Mouse (Mus musculus): Measurements from ENCODE around the gene Nme4. TPM values are rescaled to one million over a fixed set of nuclear protein-coding genes. Genes with fewer than 3 reads are reported as not detected.

Gene Nme4
- polyA plus RNA-seq, 1 experiment from 2014 or later: 30.9 TPM

DNA sequence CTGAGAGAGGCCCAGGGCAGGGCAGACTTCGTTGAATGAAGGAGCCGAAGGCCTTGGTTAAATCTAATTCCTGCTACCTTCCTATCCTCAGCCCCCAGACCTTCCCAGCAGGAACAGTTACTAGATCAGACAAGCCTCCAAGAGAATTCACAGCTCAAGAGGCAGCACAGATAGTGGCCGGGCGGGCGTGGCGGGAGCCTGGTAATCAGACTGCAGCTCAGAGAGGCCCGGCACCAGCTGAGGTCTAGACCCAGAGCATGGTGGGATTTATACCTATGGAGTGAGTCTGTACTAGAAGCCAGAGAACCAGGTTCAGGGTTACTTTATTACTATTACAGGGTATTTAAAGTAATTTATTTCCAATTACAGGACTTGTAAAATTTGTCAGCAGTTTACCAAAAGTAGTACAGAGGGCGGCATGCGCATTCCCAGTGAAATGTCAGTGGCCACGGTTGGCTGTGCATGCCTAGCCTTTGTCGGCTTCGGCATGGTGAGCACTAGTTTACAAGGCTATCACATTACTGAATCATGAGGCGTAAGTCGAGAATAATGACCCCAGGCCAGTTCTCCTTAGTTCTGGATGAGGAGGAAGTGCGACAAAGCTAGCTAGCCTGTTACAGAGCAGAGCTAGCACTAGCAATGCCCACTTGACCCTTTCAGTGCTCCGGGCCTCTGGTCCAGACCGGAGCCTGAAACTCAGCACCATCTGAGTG is 41.1 kb downstream of the Nme4 start:
- DNase-seq (ENCODE audit: low spot score): no peak
- Histone ChIP-seq H3K4me1 (replicated peaks; ENCODE audit: control insufficient read depth, insufficient read depth) (no peaks in the 10 kb centered on the region), H3K27ac (replicated peaks) (no peak overlapping the region), H3K27me3 (ENCODE audit: control insufficient read depth, insufficient read depth, low read length) (no peaks in the 10 kb centered on the region), H3K4me3 (ENCODE audit: low read depth, low read length) (no peak overlapping the region), H3K9me3 (ENCODE audit: control insufficient read depth, low read length) (no peaks in the 10 kb centered on the region), H3K9ac (ENCODE audit: low read length) (no peak overlapping the region), H3K36me3 (ENCODE audit: control insufficient read depth, insufficient read depth, low read length) (no peaks in the 10 kb centered on the region), H3K4me2 (replicated peaks; ENCODE audit: low read depth) (no peak overlapping the region)
- ATAC-seq (ENCODE audit: low FRiP score, low TSS enrichment): no peak
- WGBS: 66% methylated on average over 17 of the region's 17 CpGs
- TF ChIP-seq EP300 (optimal IDR thresholded peaks at IDR 0.05) (no peak), CTCF (IDR thresholded peaks at IDR 0.05; ENCODE audit: low read depth) (no peak)

GRCm38 (mm10) chr17:26052706-26053105 is 42.7 kb downstream of the Nme4 start:
- no peaks in the 10 kb centered on the region for H3K27me3 ChIP-seq (ENCODE audit: control insufficient read depth, insufficient read depth, low read length)
- H3K27ac ChIP-seq (replicated peaks): no peak overlapping the region
- no peak overlapping the region for H3K4me3 ChIP-seq (ENCODE audit: low read depth, low read length)
- H3K9me3 ChIP-seq (ENCODE audit: control insufficient read depth, low read length): no peaks in the 10 kb centered on the region
- DNase-seq (ENCODE audit: low spot score): no peak
- TF ChIP-seq EP300 (optimal IDR thresholded peaks at IDR 0.05): no peak
- TF ChIP-seq CTCF (IDR thresholded peaks at IDR 0.05; ENCODE audit: low read depth): no peak
- no peaks in the 10 kb centered on the region for H3K36me3 ChIP-seq (ENCODE audit: control insufficient read depth, insufficient read depth, low read length)
- no peak overlapping the region for H3K4me2 ChIP-seq (replicated peaks; ENCODE audit: low read depth)
- no peak overlapping the region for H3K9ac ChIP-seq (ENCODE audit: low read length)
- 68% methylated on average over 4 of the region's 4 CpGs for WGBS
- no peak for ATAC-seq (ENCODE audit: low FRiP score, low TSS enrichment)
- H3K4me1 ChIP-seq (replicated peaks; ENCODE audit: control insufficient read depth, insufficient read depth): no peaks in the 10 kb centered on the region

DNA sequence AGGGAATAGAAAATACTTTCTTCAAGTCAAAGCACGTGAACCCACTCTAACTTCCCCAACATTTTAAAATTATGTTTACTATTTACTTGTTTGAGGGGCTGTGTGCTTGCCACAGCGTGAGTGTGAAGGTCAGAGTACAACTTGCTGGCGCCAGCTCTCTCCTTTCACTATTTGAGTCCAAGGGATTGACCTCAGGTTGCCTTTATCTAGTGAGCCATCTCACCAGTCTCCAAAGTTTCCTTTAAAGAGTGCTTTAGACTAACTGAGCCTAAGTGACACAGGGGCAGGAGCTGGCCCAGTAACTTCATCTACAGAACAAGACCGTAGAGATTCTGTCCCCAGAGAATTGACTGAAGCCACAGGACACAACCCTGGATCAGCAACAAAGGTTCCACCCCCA is 43.3 kb downstream of the Nme4 start:
- Histone ChIP-seq H3K36me3 (ENCODE audit: control insufficient read depth, insufficient read depth, low read length) (no peaks in the 10 kb centered on the region), H3K9ac (ENCODE audit: low read length) (no peak overlapping the region), H3K27ac (replicated peaks) (no peak overlapping the region), H3K4me3 (ENCODE audit: low read depth, low read length) (no peak overlapping the region), H3K27me3 (ENCODE audit: control insufficient read depth, insufficient read depth, low read length) (no peaks in the 10 kb centered on the region), H3K4me2 (replicated peaks; ENCODE audit: low read depth) (no peak overlapping the region), H3K9me3 (ENCODE audit: control insufficient read depth, low read length) (no peaks in the 10 kb centered on the region), H3K4me1 (replicated peaks; ENCODE audit: control insufficient read depth, insufficient read depth) (no peaks in the 10 kb centered on the region)
- 84% methylated on average over 4 of the region's 4 CpGs for WGBS
- ATAC-seq (ENCODE audit: low FRiP score, low TSS enrichment): no peak
- no peak for TF ChIP-seq CTCF (IDR thresholded peaks at IDR 0.05; ENCODE audit: low read depth)
- TF ChIP-seq EP300 (optimal IDR thresholded peaks at IDR 0.05): no peak
- DNase-seq (ENCODE audit: low spot score): no peak

DNA sequence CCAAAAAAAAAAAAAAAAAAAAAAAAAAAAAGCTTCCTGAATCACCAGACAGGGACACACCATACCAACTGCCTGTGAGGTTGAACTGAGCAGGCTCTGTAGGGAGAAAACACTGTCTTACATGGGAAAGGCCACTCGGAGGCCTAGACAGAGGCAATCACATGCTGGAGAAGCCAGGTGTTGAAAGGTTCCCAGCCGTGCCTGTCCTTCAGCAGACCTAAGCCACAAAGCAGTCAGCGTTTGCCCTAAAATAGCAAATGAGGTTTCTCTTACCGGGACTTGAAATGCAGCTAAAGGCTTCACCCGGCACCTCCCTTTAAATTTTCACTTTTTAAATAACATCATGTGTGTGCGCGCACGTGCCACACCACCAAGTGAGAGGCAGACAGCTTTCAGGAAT is 47.3 kb downstream of the Nme4 start:
- no peaks in the 10 kb centered on the region for H3K36me3 ChIP-seq (ENCODE audit: control insufficient read depth, insufficient read depth, low read length)
- 87% methylated on average over 8 of the region's 8 CpGs for WGBS
- no peak for DNase-seq (ENCODE audit: low spot score)

DNA sequence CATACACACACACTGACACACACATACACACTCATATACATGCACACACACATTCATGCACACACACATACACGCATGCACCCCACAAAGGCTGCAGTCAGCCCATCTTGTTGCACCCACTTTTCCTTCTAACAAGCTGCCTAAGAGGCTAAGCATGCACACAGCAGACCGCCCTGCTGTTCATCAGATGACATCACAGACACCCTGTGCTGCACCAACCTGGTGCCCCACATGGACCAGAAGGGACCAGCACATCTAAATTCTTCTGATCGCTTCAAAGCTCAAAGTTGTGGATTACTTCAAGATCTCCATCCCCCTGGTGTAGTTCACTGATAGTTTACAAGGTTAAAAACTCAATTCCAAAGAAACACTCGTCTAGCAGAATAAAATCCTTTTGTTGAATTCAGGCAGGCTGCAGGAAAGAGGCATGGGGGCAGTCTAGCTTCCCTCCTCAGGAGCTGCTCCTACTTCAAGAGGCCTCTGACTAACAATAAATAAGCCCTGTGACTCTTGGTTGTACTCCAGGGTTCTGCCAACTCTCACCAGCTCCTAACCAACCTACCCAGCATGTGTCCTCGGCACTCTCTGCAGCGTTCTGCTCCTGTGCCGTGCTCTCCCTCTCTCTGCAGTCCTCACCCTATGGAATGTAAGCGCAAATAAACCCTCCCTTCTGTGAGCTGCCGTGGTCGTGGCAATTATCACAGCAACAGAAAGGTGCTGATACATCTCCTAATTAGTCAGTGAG is 49.0 kb downstream of the Nme4 start:
- H3K4me3 ChIP-seq (ENCODE audit: low read depth, low read length): no peak overlapping the region
- no peaks in the 10 kb centered on the region for H3K9me3 ChIP-seq (ENCODE audit: control insufficient read depth, low read length)
- no peaks in the 10 kb centered on the region for H3K4me1 ChIP-seq (replicated peaks; ENCODE audit: control insufficient read depth, insufficient read depth)
- H3K4me2 ChIP-seq (replicated peaks; ENCODE audit: low read depth): no peak overlapping the region
- no peak for DNase-seq (ENCODE audit: low spot score)
- no peaks in the 10 kb centered on the region for H3K27me3 ChIP-seq (ENCODE audit: control insufficient read depth, insufficient read depth, low read length)
- no peak for TF ChIP-seq EP300 (optimal IDR thresholded peaks at IDR 0.05)
- no peak overlapping the region for H3K27ac ChIP-seq (replicated peaks)
- no peaks in the 10 kb centered on the region for H3K36me3 ChIP-seq (ENCODE audit: control insufficient read depth, insufficient read depth, low read length)
- ATAC-seq (ENCODE audit: low FRiP score, low TSS enrichment): no peak
- H3K9ac ChIP-seq (ENCODE audit: low read length): no peak overlapping the region
- WGBS: 48% methylated on average over 10 of the region's 10 CpGs

More for the DNA sequence above, 47.3 kb downstream of the Nme4 start:
- H3K4me3 ChIP-seq (ENCODE audit: low read depth, low read length): no peak overlapping the region
- H3K27me3 ChIP-seq (ENCODE audit: control insufficient read depth, insufficient read depth, low read length): no peaks in the 10 kb centered on the region
- no peaks in the 10 kb centered on the region for H3K4me1 ChIP-seq (replicated peaks; ENCODE audit: control insufficient read depth, insufficient read depth)
- no peak overlapping the region for H3K27ac ChIP-seq (replicated peaks)
- no peak overlapping the region for H3K9ac ChIP-seq (ENCODE audit: low read length)
- no peak for TF ChIP-seq EP300 (optimal IDR thresholded peaks at IDR 0.05)
- TF ChIP-seq CTCF (IDR thresholded peaks at IDR 0.05; ENCODE audit: low read depth): no peak
- H3K4me2 ChIP-seq (replicated peaks; ENCODE audit: low read depth): no peak overlapping the region
- no peaks in the 10 kb centered on the region for H3K9me3 ChIP-seq (ENCODE audit: control insufficient read depth, low read length)
- ATAC-seq (ENCODE audit: low FRiP score, low TSS enrichment): no peak

DNA sequence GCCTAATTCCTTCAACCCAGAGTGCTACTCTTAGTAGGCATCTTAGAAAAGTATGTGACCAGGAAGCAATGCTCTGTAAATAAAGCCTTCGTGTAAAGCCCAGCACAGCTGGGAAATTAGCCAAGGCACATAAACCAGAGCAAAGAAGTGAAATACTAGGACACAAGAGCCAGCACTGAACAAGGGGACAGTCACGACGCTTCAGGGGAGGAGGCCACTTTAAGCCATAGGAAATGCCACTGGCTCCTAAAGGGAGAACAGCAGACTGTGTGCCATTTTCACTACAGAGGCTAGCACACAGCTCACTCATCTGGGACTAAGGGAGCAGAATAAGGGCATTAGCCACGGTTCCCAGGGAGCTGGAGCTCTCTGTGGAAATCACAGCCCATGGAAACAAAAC is 50.1 kb downstream of the Nme4 start:
- 42% methylated on average over 4 of the region's 4 CpGs for WGBS
- H3K27ac ChIP-seq (replicated peaks): no peak overlapping the region
- no peaks in the 10 kb centered on the region for H3K9me3 ChIP-seq (ENCODE audit: control insufficient read depth, low read length)
- no peaks in the 10 kb centered on the region for H3K36me3 ChIP-seq (ENCODE audit: control insufficient read depth, insufficient read depth, low read length)
- no peak overlapping the region for H3K9ac ChIP-seq (ENCODE audit: low read length)
- H3K4me1 ChIP-seq (replicated peaks; ENCODE audit: control insufficient read depth, insufficient read depth): no peaks in the 10 kb centered on the region
- DNase-seq (ENCODE audit: low spot score) (peak; percentile 33), ATAC-seq (ENCODE audit: low FRiP score, low TSS enrichment) (no peak; the same call in 1 of the 2 replicates)
- no peak for TF ChIP-seq EP300 (optimal IDR thresholded peaks at IDR 0.05)
- no peak for TF ChIP-seq CTCF (IDR thresholded peaks at IDR 0.05; ENCODE audit: low read depth)
- no peaks in the 10 kb centered on the region for H3K27me3 ChIP-seq (ENCODE audit: control insufficient read depth, insufficient read depth, low read length)
- H3K4me2 ChIP-seq (replicated peaks; ENCODE audit: low read depth): no peak overlapping the region
- H3K4me3 ChIP-seq (ENCODE audit: low read depth, low read length): no peak overlapping the region
